Mouse (Mus musculus): Measurements from ENCODE around the gene Pllp. TPM values are rescaled to one million over a fixed set of nuclear protein-coding genes. Genes with fewer than 3 reads are reported as not detected.

Pllp gene
- polyA plus RNA-seq, 1 experiment from 2014 or later = 0.63 TPM

GRCm38 (mm10) chr8:94700421-94700935 is 4.4 kb upstream of the Pllp start:
- Histone ChIP-seq H3K4me2 (no peak overlapping the region), H3K27me3 (peaks cover 25% of the 10 kb centered on the region), H3K9ac (no peak overlapping the region), H3K27ac (no peak overlapping the region), H3K9me3 (replicated peaks) (no peaks in the 10 kb centered on the region), H3K36me3 (ENCODE audit: poor library complexity, severe bottlenecking) (no peaks in the 10 kb centered on the region), H3K4me3 (no peak overlapping the region), H3K4me1 (peaks cover 10% of the 10 kb centered on the region)
- no peak for ATAC-seq
- WGBS = 91% methylated on average over 4 of the region's 4 CpGs

GRCm38 (mm10) chr8:94699366-94699765 is 3.3 kb upstream of the Pllp start:
- Histone ChIP-seq H3K36me3 (ENCODE audit: poor library complexity, severe bottlenecking) (no peaks in the 10 kb centered on the region), H3K4me2 (no peak overlapping the region), H3K27me3 (peaks cover 36% of the 10 kb centered on the region), H3K9me3 (replicated peaks) (no peaks in the 10 kb centered on the region), H3K27ac (no peak overlapping the region), H3K4me3 (no peak overlapping the region), H3K9ac (no peak overlapping the region), H3K4me1 (peaks cover 18% of the 10 kb centered on the region)
- no peak for ATAC-seq
- 56% methylated on average over 16 of the region's 16 CpGs for WGBS

- Histone ChIP-seq H3K4me2 (no peak overlapping the region), H3K4me1 (peaks cover 18% of the 10 kb centered on the region), H3K4me3 (no peak overlapping the region), H3K9ac (no peak overlapping the region), H3K36me3 (ENCODE audit: poor library complexity, severe bottlenecking) (no peaks in the 10 kb centered on the region), H3K27ac (no peak overlapping the region), H3K27me3 (peaks cover 50% of the 10 kb centered on the region), H3K9me3 (replicated peaks) (no peaks in the 10 kb centered on the region)
- no peak for ATAC-seq
- WGBS = 78% methylated on average over 6 of the region's 6 CpGs
These were observed 1.9 kb upstream of the Pllp start for GRCm38 (mm10) chr8:94697956-94698355.

- H3K27me3 ChIP-seq = peaks cover 56% of the 10 kb centered on the region
- peak overlapping the region; percentile 44; the same call in 1 of the 2 replicates for H3K4me3 ChIP-seq
- H3K27ac ChIP-seq = no peak overlapping the region
- H3K36me3 ChIP-seq (ENCODE audit: poor library complexity, severe bottlenecking) = no peaks in the 10 kb centered on the region
- H3K4me1 ChIP-seq = peaks cover 18% of the 10 kb centered on the region
- H3K9me3 ChIP-seq (replicated peaks) = no peaks in the 10 kb centered on the region
- no peak for ATAC-seq
- WGBS = 58% methylated on average over 3 of the region's 3 CpGs
- no peak overlapping the region for H3K9ac ChIP-seq
- peak overlapping the region; percentile 76; the same call in 1 of the 2 replicates for H3K4me2 ChIP-seq
These were observed 488 bp upstream of the Pllp start for GRCm38 (mm10) chr8:94696566-94696965.

GRCm38 (mm10) chr8:94695341-94695993 is 611 bp downstream of the Pllp start:
- Histone ChIP-seq H3K4me2 (peak overlapping the region; percentile 76), H3K4me3 (peak overlapping the region; percentile 44), H3K27ac (no peak overlapping the region), H3K9ac (peak overlapping the region; percentile 54), H3K36me3 (ENCODE audit: poor library complexity, severe bottlenecking) (no peaks in the 10 kb centered on the region), H3K27me3 (peaks cover 56% of the 10 kb centered on the region), H3K4me1 (peaks cover 18% of the 10 kb centered on the region), H3K9me3 (replicated peaks) (no peaks in the 10 kb centered on the region)
- WGBS = 0% methylated on average over 31 of the region's 31 CpGs
- ATAC-seq = peak; percentile 54; the same call in 1 of the 2 replicates

GRCm38 (mm10) chr8:94694701-94695100 is 1.4 kb downstream of the Pllp start:
- no peaks in the 10 kb centered on the region for H3K9me3 ChIP-seq (replicated peaks)
- 4% methylated on average over 6 of the region's 6 CpGs for WGBS
- H3K4me1 ChIP-seq = peaks cover 18% of the 10 kb centered on the region
- H3K9ac ChIP-seq = no peak overlapping the region
- no peak for ATAC-seq
- H3K4me2 ChIP-seq = peak overlapping the region; percentile 76
- no peak overlapping the region for H3K27ac ChIP-seq
- H3K4me3 ChIP-seq = no peak overlapping the region
- peaks cover 56% of the 10 kb centered on the region for H3K27me3 ChIP-seq
- H3K36me3 ChIP-seq (ENCODE audit: poor library complexity, severe bottlenecking) = no peaks in the 10 kb centered on the region

GRCm38 (mm10) chr8:94685953-94686352 is 10.1 kb downstream of the Pllp start:
- Histone ChIP-seq H3K4me1 (no peaks in the 10 kb centered on the region), H3K9ac (no peak overlapping the region), H3K27ac (no peak overlapping the region), H3K4me2 (no peak overlapping the region), H3K27me3 (no peaks in the 10 kb centered on the region), H3K36me3 (ENCODE audit: poor library complexity, severe bottlenecking) (no peaks in the 10 kb centered on the region), H3K4me3 (no peak overlapping the region), H3K9me3 (replicated peaks) (no peaks in the 10 kb centered on the region)
- 78% methylated on average over 9 of the region's 9 CpGs for WGBS
- no peak for ATAC-seq

GRCm38 (mm10) chr8:94684287-94684686 is 11.8 kb downstream of the Pllp start:
- Histone ChIP-seq H3K9ac (no peak overlapping the region), H3K27ac (no peak overlapping the region), H3K9me3 (replicated peaks) (no peaks in the 10 kb centered on the region), H3K4me2 (no peak overlapping the region), H3K36me3 (ENCODE audit: poor library complexity, severe bottlenecking) (no peaks in the 10 kb centered on the region), H3K4me3 (no peak overlapping the region), H3K4me1 (no peaks in the 10 kb centered on the region), H3K27me3 (no peaks in the 10 kb centered on the region)
- no peak for ATAC-seq
- 73% methylated on average over 4 of the region's 4 CpGs for WGBS

- no peak for ATAC-seq
- Histone ChIP-seq H3K4me2 (no peak overlapping the region), H3K4me1 (peaks cover 11% of the 10 kb centered on the region), H3K27ac (no peak overlapping the region), H3K36me3 (ENCODE audit: poor library complexity, severe bottlenecking) (no peaks in the 10 kb centered on the region), H3K9ac (no peak overlapping the region), H3K4me3 (no peak overlapping the region), H3K9me3 (replicated peaks) (no peaks in the 10 kb centered on the region), H3K27me3 (no peaks in the 10 kb centered on the region)
- WGBS = 84% methylated on average over 16 of the region's 16 CpGs
These were observed 13.2 kb downstream of the Pllp start for GRCm38 (mm10) chr8:94682732-94683524.

GRCm38 (mm10) chr8:94680414-94680813 is 15.7 kb downstream of the Pllp start:
- no peak overlapping the region for H3K27ac ChIP-seq
- H3K36me3 ChIP-seq (ENCODE audit: poor library complexity, severe bottlenecking) = peaks cover 9% of the 10 kb centered on the region; the same call in 1 of the 2 replicates

GRCm38 (mm10) chr8:94678582-94678981 is 17.5 kb downstream of the Pllp start:
- WGBS = 36% methylated on average over 9 of the region's 9 CpGs
- peaks cover 11% of the 10 kb centered on the region for H3K4me1 ChIP-seq
- peak overlapping the region; percentile 57 for H3K27ac ChIP-seq
- H3K9ac ChIP-seq = no peak overlapping the region; the same call in 1 of the 2 replicates
- no peaks in the 10 kb centered on the region for H3K27me3 ChIP-seq
- H3K4me2 ChIP-seq = no peak overlapping the region
- peaks cover 24% of the 10 kb centered on the region for H3K36me3 ChIP-seq (ENCODE audit: poor library complexity, severe bottlenecking)
- H3K9me3 ChIP-seq (replicated peaks) = no peaks in the 10 kb centered on the region
- no peak overlapping the region for H3K4me3 ChIP-seq
- peak; percentile 51; the same call in 1 of the 2 replicates for ATAC-seq

More at GRCm38 (mm10) chr8:94680414-94680813, 15.7 kb downstream of the Pllp start:
- WGBS = 82% methylated on average over 3 of the region's 3 CpGs
- no peak for ATAC-seq
- Histone ChIP-seq H3K9me3 (replicated peaks) (no peaks in the 10 kb centered on the region), H3K4me1 (peaks cover 11% of the 10 kb centered on the region), H3K27me3 (no peaks in the 10 kb centered on the region), H3K9ac (no peak overlapping the region), H3K4me3 (no peak overlapping the region), H3K4me2 (no peak overlapping the region)

- Histone ChIP-seq H3K27me3 (no peaks in the 10 kb centered on the region), H3K27ac (no peak overlapping the region), H3K9me3 (replicated peaks) (no peaks in the 10 kb centered on the region), H3K4me2 (no peak overlapping the region), H3K4me1 (peaks cover 11% of the 10 kb centered on the region), H3K36me3 (ENCODE audit: poor library complexity, severe bottlenecking) (peaks cover 50% of the 10 kb centered on the region), H3K9ac (no peak overlapping the region), H3K4me3 (no peak overlapping the region)
- 86% methylated on average over 6 of the region's 6 CpGs for WGBS
- 0 out of 2 replicates have a peak, but pooled peaks have one; percentile 29 for ATAC-seq
These were observed 20.2 kb downstream of the Pllp start for GRCm38 (mm10) chr8:94675923-94676322.
